Mouse (Mus musculus) monocyte, adult 5-6 weeks (primary cell): ENCODE data around the gene Dcaf8. TPM values are rescaled to one million over a fixed set of nuclear protein-coding genes. Genes with fewer than 3 reads are reported as not detected.

Experiments
- total RNA-seq: library from RNA; stranded (forward); fragments of 200-1000, 200-491, 200-594 nt; gene quantifications from 3 replicates; pipeline ENCODE4 v1.2.3, GENCODE M21; 2017

The Dcaf8 gene
- total RNA-seq, 1 experiment from 2014 or later, result 164 TPM

Other genes starting within 250 kb of the Dcaf8 start
- 9.1 to 21.9 TPM (median 19.7 TPM) in 3 replicates for gene Slamf6, start 230.6 kb upstream of the Dcaf8 start, total RNA-seq
- 0.67 to 2.7 TPM (median 1.2 TPM) in 3 replicates for gene Vangl2, start 119.6 kb upstream of the Dcaf8 start, total RNA-seq
- gene Nhlh1, start 90.5 kb upstream of the Dcaf8 start, total RNA-seq, result not detected in 3 replicates
- 154 to 190 TPM (median 159 TPM) in 3 replicates for gene Copa, start 65.6 kb upstream of the Dcaf8 start, total RNA-seq
- gene Ncstn, start 65.3 kb upstream of the Dcaf8 start, total RNA-seq, result 47.2 to 70.4 TPM (median 56.3 TPM) in 3 replicates
- 42.1 to 57.3 TPM (median 52.1 TPM) in 3 replicates for gene Pex19, start 21.3 kb upstream of the Dcaf8 start, total RNA-seq
- gene Pea15a, start 58.7 kb downstream of the Dcaf8 start, total RNA-seq, result 23.3 to 71.6 TPM (median 23.9 TPM) in 3 replicates
- not detected in 3 replicates for gene Casq1, start 71.8 kb downstream of the Dcaf8 start, total RNA-seq
- 0.43 TPM in 1 of 3 replicates, not detected in the others for gene Atp1a4, start 110.3 kb downstream of the Dcaf8 start, total RNA-seq
- gene Igsf8, start 113.6 kb downstream of the Dcaf8 start, total RNA-seq, result 13.0 to 18.8 TPM (median 16.7 TPM) in 3 replicates
- gene Atp1a2, start 150.0 kb downstream of the Dcaf8 start, total RNA-seq, result not detected in 3 replicates
- gene Kcnj9, start 181.2 kb downstream of the Dcaf8 start, total RNA-seq, result 0.29 TPM in 1 of 3 replicates, not detected in the others
- not detected in 3 replicates for gene Kcnj10, start 193.1 kb downstream of the Dcaf8 start, total RNA-seq
- gene Pigm, start 228.5 kb downstream of the Dcaf8 start, total RNA-seq, result 17.5 to 26.9 TPM (median 23.7 TPM) in 3 replicates